Mouse (Mus musculus) heart, embryonic 12.5 days (tissue): ENCODE data around the gene Max. TPM values are rescaled to one million over a fixed set of nuclear protein-coding genes. Genes with fewer than 3 reads are reported as not detected.

Source experiments
- ATAC-seq: fragments of 200-750 bp; cut with Nextera tagmentation; 2 replicates; pipeline ENCODE4 v1.8.0; 2017; ENCODE audit warnings: moderate TSS enrichment, moderate library complexity; ENCODE audit not compliant: insufficient number of reproducible peaks, low FRiP score
- H3K27ac ChIP-seq: fragments of 300-500 bp; sonication (generic); 2 replicates; pipeline ENCODE4 v1.5.1; 2016; ENCODE audit warnings: mild to moderate bottlenecking, moderate library complexity; ENCODE audit not compliant: poor library complexity, severe bottlenecking
- H3K27me3 ChIP-seq: fragments of 300-500 bp; sonication (generic); replicated peaks from 2 replicates; pipeline ENCODE4 v1.6.1; 2016; ENCODE audit warnings: mild to moderate bottlenecking, moderate library complexity
- H3K36me3 ChIP-seq: fragments of 300-500 bp; sonication (generic); 2 replicates; pipeline ENCODE4 v1.6.1; 2016; ENCODE audit warnings: mild to moderate bottlenecking, moderate library complexity
- H3K4me1 ChIP-seq: fragments of 300-500 bp; sonication (generic); replicated peaks from 2 replicates; pipeline ENCODE4 v1.6.1; 2016; ENCODE audit warnings: mild to moderate bottlenecking
- H3K4me2 ChIP-seq: fragments of 300-500 bp; sonication (generic); 2 replicates; pipeline ENCODE4 v1.6.1; 2016; ENCODE audit warnings: mild to moderate bottlenecking, moderate library complexity
- H3K4me3 ChIP-seq: fragments of 300-500 bp; sonication (generic); 2 replicates; pipeline ENCODE4 v1.5.1; 2016; ENCODE audit warnings: mild to moderate bottlenecking
- H3K9ac ChIP-seq: fragments of 300-500 bp; sonication (generic); 2 replicates; pipeline ENCODE4 v1.6.1; 2016; ENCODE audit warnings: mild to moderate bottlenecking, moderate library complexity
- H3K9me3 ChIP-seq: fragments of 300-500 bp; sonication (generic); replicated peaks from 2 replicates; pipeline ENCODE4 v1.6.1; 2016; ENCODE audit warnings: mild to moderate bottlenecking, moderate library complexity
- WGBS: fragments of 180-500 bp; shearing (Covaris S2); methylation state at CpG from one replicate; pipeline ENCODE4 v1.1.7; 2016; 5-methylcytosine and 5-hydroxymethylcytosine counted together
- polyA plus RNA-seq: library from polyadenylated mRNA; unstranded; fragments of >200 nt; fragmentation: Nextera tagmentation; extraction: Ambion mirVana; gene quantifications from 2 replicates; pipeline ENCODE4 v1.2.1, GENCODE M21; 2016

Gene Max
- polyA plus RNA-seq, 1 experiment from 2014 or later, result 8.2 TPM

DNA sequence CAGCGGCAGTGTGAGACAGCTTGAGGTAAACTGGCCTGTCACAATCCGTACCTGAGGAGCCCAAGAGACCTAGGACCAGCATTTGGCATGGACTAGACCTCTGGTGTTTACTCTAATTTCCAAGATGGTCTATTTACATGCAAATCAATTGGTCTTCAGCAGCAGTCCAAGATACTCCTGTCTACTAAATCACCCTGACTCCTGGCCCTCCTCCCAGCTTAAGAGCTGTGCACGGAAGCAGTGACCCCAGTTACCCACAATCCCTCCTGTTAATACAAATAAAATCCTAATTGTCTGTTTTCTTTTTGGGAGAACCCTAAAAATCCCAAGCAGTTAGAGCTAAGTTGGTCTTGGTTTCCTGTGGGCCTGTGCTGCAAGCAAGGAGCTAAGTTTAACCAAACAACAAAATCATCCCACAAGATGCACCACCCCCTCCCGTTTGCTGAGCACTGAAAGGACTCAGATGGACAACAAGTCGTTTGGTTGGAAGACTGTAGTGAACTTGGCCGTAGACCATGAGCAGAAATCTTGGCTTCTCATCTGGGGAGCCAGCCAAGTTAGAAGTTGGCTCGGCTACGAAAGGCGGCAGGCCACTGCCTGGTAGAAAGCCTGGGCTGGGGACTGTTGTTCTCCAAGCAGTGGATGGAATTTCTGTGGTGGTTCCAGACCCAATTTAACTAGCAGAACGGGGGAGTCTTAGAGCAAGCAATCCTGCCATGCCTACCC lies 7.1 kb downstream of the Max start:
- no peak overlapping the region for H3K27ac ChIP-seq
- ATAC-seq, result no peak

DNA sequence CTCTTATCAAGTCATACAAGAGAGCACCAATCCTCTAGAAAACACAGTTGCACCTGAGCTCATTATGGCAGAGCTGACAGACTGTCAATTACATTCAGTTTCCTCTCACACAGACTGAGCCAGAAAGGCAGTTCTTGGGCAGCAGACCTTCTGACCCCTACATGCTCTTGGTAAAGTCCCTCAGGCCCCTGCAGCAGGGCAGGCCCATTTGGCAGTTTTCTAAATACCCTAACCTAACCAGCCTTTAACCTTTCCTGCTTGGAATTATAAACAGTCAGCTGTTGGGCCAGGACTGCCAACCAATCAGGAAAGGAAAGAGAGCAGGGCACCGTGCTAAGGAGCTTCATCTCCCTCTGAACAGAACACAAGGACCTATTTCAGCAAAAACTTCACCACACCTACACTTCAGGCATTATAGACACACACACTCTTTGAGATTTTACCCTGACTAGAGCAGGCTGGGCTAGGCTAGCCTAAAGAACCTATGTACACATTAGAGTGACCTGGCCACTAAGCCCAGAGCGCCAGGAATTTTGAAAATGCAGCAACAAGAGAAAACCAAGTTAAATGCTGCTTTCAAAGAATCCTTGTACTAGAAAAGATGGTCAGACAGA lies 8.1 kb downstream of the Max start:
- 83% methylated on average over 2 of the region's 2 CpGs for WGBS
- Histone ChIP-seq H3K4me1 (peaks cover 14% of the 10 kb centered on the region), H3K27ac (no peak overlapping the region), H3K4me2 (no peak overlapping the region), H3K9me3 (no peaks in the 10 kb centered on the region), H3K4me3 (no peak overlapping the region), H3K27me3 (no peaks in the 10 kb centered on the region), H3K36me3 (peaks cover 69% of the 10 kb centered on the region), H3K9ac (no peak overlapping the region)
- no peak for ATAC-seq

More for the DNA sequence above, 7.1 kb downstream of the Max start:
- Histone ChIP-seq H3K27me3 (no peaks in the 10 kb centered on the region), H3K4me3 (no peak overlapping the region), H3K9ac (no peak overlapping the region), H3K4me2 (no peak overlapping the region), H3K9me3 (no peaks in the 10 kb centered on the region), H3K36me3 (peaks cover 72% of the 10 kb centered on the region), H3K4me1 (0 out of 2 replicates have a peak, but pooled peaks cover 11% of the 10 kb centered on the region)
- WGBS, result 77% methylated on average over 10 of the region's 10 CpGs

DNA sequence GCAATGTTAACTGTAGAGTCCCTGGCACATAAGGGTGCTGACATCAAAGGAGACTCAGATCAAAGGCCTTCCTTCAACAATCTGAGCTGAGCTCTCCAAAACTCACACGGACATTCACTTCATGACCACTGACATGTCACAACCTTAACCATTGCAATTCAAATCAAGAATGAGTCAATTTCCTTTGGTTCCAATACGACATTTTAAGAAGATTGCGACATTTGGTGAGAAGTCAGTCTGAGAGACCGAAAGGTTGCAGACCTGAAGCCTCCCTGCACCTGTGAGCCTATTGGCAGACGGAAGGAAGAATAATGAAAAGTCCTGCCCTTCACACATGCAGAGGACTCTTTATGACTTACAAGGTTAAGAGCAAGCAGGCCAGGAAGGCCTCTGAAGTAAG lies 11.7 kb downstream of the Max start:
- Histone ChIP-seq H3K4me2 (no peak overlapping the region), H3K4me1 (peaks cover 18% of the 10 kb centered on the region), H3K9me3 (no peaks in the 10 kb centered on the region), H3K27ac (no peak overlapping the region), H3K9ac (no peak overlapping the region), H3K27me3 (no peaks in the 10 kb centered on the region), H3K4me3 (no peak overlapping the region), H3K36me3 (peaks cover 80% of the 10 kb centered on the region)
- WGBS, result 82% methylated on average over 5 of the region's 5 CpGs
- no peak for ATAC-seq

DNA sequence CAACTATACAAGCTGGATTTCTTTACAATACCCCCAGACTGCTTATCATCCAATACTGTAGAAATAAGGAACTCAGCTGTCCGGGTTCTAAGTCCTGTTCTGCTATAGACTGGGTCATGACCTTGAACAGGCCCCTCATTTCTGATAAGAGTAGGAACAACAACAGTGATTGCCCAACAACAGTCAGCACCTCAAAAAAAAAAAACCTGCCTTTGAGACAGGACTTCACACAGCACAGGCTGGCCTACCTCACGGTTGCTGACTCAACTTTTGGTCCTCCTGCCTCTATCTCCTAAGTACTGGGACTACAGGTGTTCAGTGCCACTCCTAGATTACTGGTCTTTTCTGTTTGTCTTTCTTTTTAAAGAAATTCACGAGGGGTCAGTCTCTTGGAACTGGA lies 13.2 kb downstream of the Max start:
- 28% methylated on average over 3 of the region's 3 CpGs for WGBS

DNA sequence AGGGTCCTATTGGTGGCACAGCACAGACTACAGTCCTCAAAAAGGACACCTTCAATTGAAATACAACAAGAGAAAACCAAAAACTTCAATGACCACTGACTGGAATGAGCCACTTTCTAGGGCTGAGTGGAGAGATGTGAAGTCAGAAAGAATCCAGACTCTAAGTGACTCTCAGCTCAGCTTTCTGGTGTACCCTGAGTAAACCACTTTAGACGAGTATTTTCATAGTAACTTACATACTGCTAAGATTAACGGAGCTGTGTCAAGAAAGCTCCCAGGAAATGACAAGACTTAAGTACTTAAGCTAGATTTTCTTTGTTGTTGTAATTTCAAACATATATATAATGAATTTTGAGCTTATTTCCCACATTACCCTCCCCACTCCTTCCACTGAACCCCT lies 13.8 kb downstream of the Max start:
- WGBS, result 70% methylated on average over 2 of the region's 2 CpGs
- Histone ChIP-seq H3K27ac (no peak overlapping the region), H3K4me2 (no peak overlapping the region), H3K9me3 (no peaks in the 10 kb centered on the region), H3K36me3 (peaks cover 88% of the 10 kb centered on the region), H3K9ac (no peak overlapping the region), H3K27me3 (no peaks in the 10 kb centered on the region), H3K4me1 (peaks cover 7% of the 10 kb centered on the region), H3K4me3 (no peak overlapping the region)
- ATAC-seq, result no peak

More for the DNA sequence above, 13.2 kb downstream of the Max start:
- peaks cover 9% of the 10 kb centered on the region for H3K4me1 ChIP-seq
- no peak overlapping the region for H3K4me2 ChIP-seq
- H3K4me3 ChIP-seq, result no peak overlapping the region
- H3K27ac ChIP-seq, result no peak overlapping the region
- H3K27me3 ChIP-seq, result no peaks in the 10 kb centered on the region
- no peak overlapping the region for H3K9ac ChIP-seq
- peaks cover 88% of the 10 kb centered on the region for H3K36me3 ChIP-seq
- no peak for ATAC-seq
- no peaks in the 10 kb centered on the region for H3K9me3 ChIP-seq

DNA sequence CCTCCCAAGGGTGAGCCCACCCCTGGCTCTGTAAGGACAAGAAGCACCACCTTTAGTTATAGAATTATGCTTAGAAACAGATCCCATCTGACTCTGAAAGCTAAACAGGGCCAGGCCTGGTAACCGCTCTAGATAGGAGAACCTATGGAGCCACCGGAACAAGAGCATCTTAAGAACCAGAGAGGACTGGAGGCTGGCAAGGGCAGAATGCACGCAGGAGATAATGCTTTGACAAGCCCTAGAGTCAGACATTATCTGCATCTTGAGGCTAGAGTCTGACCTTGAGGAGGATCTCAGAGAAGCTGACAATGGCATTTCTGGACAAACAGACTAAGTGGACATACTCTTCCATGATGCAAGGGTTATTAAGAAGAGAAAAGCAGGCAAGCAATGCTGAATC lies 14.5 kb downstream of the Max start:
- no peak for ATAC-seq
- H3K4me2 ChIP-seq, result no peak overlapping the region
- no peak overlapping the region for H3K4me3 ChIP-seq
- H3K36me3 ChIP-seq, result peaks cover 87% of the 10 kb centered on the region
- no peak overlapping the region for H3K9ac ChIP-seq
- H3K27ac ChIP-seq, result no peak overlapping the region
- 82% methylated on average over 3 of the region's 3 CpGs for WGBS
- no peaks in the 10 kb centered on the region for H3K27me3 ChIP-seq
- H3K4me1 ChIP-seq, result peaks cover 7% of the 10 kb centered on the region
- H3K9me3 ChIP-seq, result no peaks in the 10 kb centered on the region

DNA sequence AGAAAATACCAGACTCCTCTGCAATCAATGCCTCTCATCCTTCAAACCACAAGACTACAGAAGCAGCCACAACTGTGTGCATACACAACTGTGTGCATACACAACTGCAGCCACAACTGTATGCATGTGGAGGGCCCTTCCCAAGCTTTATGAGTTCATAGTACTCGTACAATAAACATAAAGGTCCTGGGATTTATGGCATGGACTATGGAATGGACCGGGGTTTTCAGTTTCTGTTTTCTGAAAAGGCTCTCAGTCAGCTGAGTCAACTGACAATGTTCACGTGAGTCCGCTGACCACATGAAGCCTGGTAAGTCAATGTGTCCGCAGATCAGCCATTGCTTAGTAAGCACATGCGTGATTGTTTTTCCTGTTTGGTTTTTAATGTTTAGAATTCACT lies 18.5 kb downstream of the Max start:
- Histone ChIP-seq H3K4me2 (no peak overlapping the region), H3K9me3 (no peaks in the 10 kb centered on the region), H3K4me3 (no peak overlapping the region), H3K4me1 (peaks cover 18% of the 10 kb centered on the region), H3K27ac (no peak overlapping the region), H3K9ac (no peak overlapping the region), H3K27me3 (no peaks in the 10 kb centered on the region), H3K36me3 (peaks cover 91% of the 10 kb centered on the region)
- WGBS, result 92% methylated on average over 6 of the region's 6 CpGs
- ATAC-seq, result no peak

DNA sequence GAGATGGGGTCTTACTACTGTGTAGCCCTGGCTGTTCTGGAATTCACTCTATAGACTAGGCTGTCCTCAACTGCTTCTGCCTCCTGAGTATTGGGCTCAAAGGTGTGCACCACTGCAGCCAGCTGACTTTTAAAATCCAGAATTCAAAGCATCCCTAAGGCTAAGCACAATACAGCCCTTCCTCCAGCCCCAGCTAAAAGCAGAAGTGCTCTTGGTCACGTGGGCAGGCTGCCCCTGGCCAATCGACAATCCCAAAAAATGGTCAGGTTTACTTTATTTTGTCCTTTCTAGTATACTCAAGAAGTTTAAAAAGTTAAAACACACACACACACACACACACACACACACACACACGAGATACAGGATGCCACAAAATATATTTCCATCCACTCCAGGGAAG lies 19.0 kb downstream of the Max start:
- H3K27me3 ChIP-seq, result no peaks in the 10 kb centered on the region
- peaks cover 18% of the 10 kb centered on the region for H3K4me1 ChIP-seq
- WGBS, result 85% methylated on average over 3 of the region's 3 CpGs
- H3K9me3 ChIP-seq, result no peaks in the 10 kb centered on the region
- no peak overlapping the region for H3K27ac ChIP-seq
- no peak overlapping the region for H3K9ac ChIP-seq
- peaks cover 93% of the 10 kb centered on the region for H3K36me3 ChIP-seq
- no peak overlapping the region for H3K4me2 ChIP-seq
- no peak for ATAC-seq
- no peak overlapping the region for H3K4me3 ChIP-seq

DNA sequence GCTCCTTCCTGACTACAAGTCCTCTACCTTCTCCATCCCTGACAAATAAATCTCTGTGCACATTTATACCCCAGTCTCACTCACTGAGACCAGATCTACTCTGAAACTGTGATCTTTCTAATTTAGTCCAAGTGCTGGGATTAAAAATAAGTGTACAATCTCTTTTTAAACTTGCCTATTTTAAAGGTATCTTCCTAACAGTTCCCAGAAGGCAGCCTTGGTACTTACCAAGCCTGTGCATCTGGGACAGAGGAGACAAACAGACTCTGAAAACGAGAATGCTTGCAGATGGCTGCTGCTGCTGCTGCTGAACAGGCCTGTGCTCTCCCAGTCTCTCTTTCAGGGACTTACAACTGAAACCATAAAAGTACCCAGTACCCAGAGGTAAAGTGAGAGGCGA lies 19.5 kb downstream of the Max start:
- H3K27ac ChIP-seq, result no peak overlapping the region
- no peak overlapping the region for H3K9ac ChIP-seq
- H3K9me3 ChIP-seq, result no peaks in the 10 kb centered on the region
- peaks cover 18% of the 10 kb centered on the region for H3K4me1 ChIP-seq
- no peak overlapping the region for H3K4me3 ChIP-seq
- no peak for ATAC-seq
- H3K27me3 ChIP-seq, result no peaks in the 10 kb centered on the region
- H3K36me3 ChIP-seq, result peaks cover 92% of the 10 kb centered on the region
- H3K4me2 ChIP-seq, result no peak overlapping the region
- 81% methylated on average over 2 of the region's 2 CpGs for WGBS

DNA sequence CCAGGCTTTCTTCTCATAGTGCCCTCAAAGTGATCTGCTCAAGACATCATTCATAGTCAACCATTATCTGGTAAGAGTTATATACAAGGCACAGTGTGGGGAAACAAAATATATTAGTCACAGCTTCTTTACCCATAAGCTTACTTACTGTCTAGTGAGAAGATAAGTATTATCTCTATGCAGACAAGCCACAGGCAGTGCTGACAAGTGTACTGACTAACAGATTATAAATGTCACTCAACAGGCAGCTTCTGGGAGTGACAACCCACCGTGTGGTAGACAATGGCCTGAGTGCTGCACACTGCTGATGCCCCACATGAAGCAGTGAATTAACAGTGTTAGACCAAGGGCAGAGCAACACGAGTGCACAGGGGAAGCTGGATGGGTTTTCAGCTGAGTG lies 20.5 kb downstream of the Max start:
- WGBS, result 8% methylated on average over 2 of the region's 2 CpGs
- no peak; the same call in 1 of the 2 replicates for ATAC-seq
- H3K4me2 ChIP-seq, result no peak overlapping the region
- no peaks in the 10 kb centered on the region for H3K27me3 ChIP-seq
- H3K9me3 ChIP-seq, result no peaks in the 10 kb centered on the region
- H3K36me3 ChIP-seq, result peaks cover 94% of the 10 kb centered on the region
- no peak overlapping the region for H3K4me3 ChIP-seq
- peaks cover 18% of the 10 kb centered on the region for H3K4me1 ChIP-seq
- no peak overlapping the region for H3K27ac ChIP-seq
- H3K9ac ChIP-seq, result no peak overlapping the region

DNA sequence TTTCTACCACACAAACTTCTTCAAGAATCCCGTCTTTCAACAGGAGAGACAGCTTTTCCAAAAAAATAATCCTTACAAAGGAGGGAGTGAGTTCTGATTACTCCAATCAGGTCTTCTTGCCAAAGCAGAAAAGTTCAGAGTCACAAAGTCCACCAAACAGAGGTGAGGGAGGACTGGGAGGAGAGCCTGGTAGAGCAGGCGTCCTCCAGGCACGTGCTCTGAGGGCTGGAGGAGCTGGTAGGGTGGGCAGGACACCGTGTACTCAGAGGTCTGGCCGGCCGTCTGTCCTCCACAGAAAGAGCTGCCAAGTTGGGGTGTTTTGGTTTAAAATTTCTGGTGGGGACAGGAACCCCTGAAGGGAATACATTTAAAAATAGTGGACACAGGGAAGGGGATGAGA lies 24.0 kb downstream of the Max start:
- Histone ChIP-seq H3K4me1 (peaks cover 19% of the 10 kb centered on the region), H3K9me3 (no peaks in the 10 kb centered on the region), H3K27me3 (no peaks in the 10 kb centered on the region), H3K4me2 (no peak overlapping the region), H3K9ac (no peak overlapping the region), H3K4me3 (no peak overlapping the region), H3K36me3 (peaks cover 77% of the 10 kb centered on the region), H3K27ac (no peak overlapping the region)
- 95% methylated on average over 6 of the region's 6 CpGs for WGBS
- no peak for ATAC-seq

DNA sequence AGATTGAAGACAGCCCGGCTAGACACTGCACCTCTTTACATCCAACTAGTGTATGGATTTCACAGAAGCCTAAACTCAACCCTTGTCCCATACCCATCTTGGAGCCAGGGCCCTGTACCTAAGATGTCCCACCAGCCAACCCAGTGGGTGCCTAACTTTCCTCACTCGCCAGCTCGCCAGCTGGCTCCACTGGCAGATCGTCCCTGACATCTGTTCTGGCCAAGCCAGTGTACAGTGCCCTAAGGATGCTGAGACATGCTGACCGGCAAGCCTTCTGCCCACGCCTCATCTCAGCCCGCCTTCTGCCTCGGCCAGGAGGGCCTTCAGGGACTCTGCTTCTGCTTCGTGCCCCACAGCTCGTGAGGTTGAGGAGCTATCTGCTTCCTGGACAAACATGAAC lies 25.8 kb downstream of the Max start:
- 88% methylated on average over 10 of the region's 10 CpGs for WGBS
- H3K36me3 ChIP-seq, result peaks cover 61% of the 10 kb centered on the region
- no peaks in the 10 kb centered on the region for H3K27me3 ChIP-seq
- H3K9me3 ChIP-seq, result no peaks in the 10 kb centered on the region
- ATAC-seq, result no peak
- no peak overlapping the region for H3K4me3 ChIP-seq
- no peak overlapping the region for H3K9ac ChIP-seq
- peaks cover 15% of the 10 kb centered on the region for H3K4me1 ChIP-seq
- H3K27ac ChIP-seq, result no peak overlapping the region
- no peak overlapping the region for H3K4me2 ChIP-seq
